Mouse (Mus musculus) erythroid progenitor cell, adult 5-6 weeks (primary cell): ENCODE results near the gene Ror2. TPM values are rescaled to one million over a fixed set of nuclear protein-coding genes. Genes with fewer than 3 reads are reported as not detected.

Experiments
- ATAC-seq: replicated peaks from 2 replicates; pipeline ENCODE4 v1.8.0; 2016; ENCODE audit warnings: moderate number of reproducible peaks, mild to moderate bottlenecking, moderate TSS enrichment, inconsistent platforms; ENCODE audit not compliant: poor library complexity, low FRiP score, severe bottlenecking
- total RNA-seq, 2 experiments: library from RNA; stranded (forward) in 1 of 2; stranded (reverse) in 1 of 2; fragments of 150-400 nt in 1 of 2; fragments of 186-747, 209-891 nt in 1 of 2; gene quantifications; 2 replicates each; pipeline versions ENCODE4 v1.2.3 to v1.2.4; 2015 to 2017; ENCODE audit warnings: low replicate concordance in 2 of 2

Gene Ror2
- total RNA-seq, 2 experiments from 2014 or later: not detected

DNA sequence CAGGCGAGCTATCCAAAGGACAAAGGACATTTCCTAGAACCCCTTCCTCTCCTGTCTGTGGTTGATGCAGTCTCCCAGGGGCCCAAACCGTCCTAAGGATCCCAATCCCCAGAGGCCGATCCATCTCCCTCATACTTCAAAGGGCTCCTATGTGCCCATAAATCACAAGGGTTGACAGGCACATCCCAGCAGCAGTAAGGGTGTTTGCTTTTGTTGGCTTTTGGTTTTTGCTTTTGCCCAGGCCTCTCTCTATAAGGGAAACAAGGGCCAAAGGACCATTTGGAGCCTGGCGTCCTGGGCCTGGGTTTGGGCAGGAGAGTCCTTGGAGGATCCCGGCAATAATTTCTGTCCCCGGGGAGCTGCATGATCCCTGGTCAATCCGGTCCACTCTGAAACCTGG, 9.5 kb downstream of the Ror2 start:
- ATAC-seq: no peak

GRCm38 (mm10) chr13:53275778-53276177, 10.1 kb downstream of the Ror2 start:
- no peak for ATAC-seq

DNA sequence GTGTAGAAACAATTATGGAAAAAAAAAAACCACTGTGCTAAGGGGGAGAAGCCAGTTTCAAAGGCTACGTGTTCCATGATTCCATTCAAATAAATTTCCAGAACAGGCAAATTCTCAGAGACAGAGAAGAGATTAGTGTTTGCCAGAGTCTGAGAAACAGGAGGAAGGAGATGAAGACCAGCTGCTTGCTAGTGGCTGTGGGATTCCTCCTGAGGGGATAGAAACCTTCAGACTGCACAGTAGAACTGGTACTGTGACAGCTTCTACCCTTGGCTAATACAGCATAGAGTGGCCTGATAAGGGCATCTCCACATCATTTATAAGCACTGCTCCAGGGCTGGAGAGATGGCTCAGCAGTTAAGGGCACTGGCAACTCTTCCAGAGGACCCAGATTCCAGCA, 11.2 kb downstream of the Ror2 start:
- ATAC-seq: no peak

- no peak for ATAC-seq
These were observed 14.3 kb downstream of the Ror2 start for GRCm38 (mm10) chr13:53271595-53271994.

GRCm38 (mm10) chr13:53270549-53270948, 15.4 kb downstream of the Ror2 start:
- ATAC-seq: no peak

- ATAC-seq: no peak
These were observed 17.4 kb downstream of the Ror2 start for GRCm38 (mm10) chr13:53268541-53268940.

DNA sequence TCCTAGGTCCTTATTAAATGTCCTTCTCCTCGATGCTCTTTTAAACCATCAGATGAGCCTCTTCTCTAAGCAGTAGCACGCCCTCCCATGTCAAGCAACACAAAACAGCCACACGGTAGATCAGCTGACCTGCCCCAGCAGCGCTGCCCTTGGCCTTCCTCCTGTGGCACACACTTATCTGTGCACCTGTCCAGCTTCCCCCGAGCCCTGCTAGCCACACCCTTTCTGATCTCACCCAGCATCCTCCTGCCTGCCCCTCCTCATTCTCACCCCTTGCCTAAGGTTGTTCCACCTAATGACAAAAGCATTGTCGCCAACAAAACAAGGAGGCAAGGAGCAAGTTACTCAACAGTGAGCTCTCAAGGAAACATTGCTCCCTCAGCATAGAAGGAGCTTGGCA, 18.1 kb downstream of the Ror2 start:
- ATAC-seq: no peak

GRCm38 (mm10) chr13:53267155-53267554, 18.8 kb downstream of the Ror2 start:
- no peak for ATAC-seq

GRCm38 (mm10) chr13:53266543-53266951, 19.4 kb downstream of the Ror2 start:
- ATAC-seq: no peak

GRCm38 (mm10) chr13:53264896-53265295, 21.0 kb downstream of the Ror2 start:
- ATAC-seq: no peak

- ATAC-seq: no peak
These were observed 23.2 kb downstream of the Ror2 start for GRCm38 (mm10) chr13:53262509-53263250.

GRCm38 (mm10) chr13:53261106-53261771, 24.7 kb downstream of the Ror2 start:
- no peak for ATAC-seq

- ATAC-seq: no peak
These were observed 27.0 kb downstream of the Ror2 start for GRCm38 (mm10) chr13:53258943-53259342.

DNA sequence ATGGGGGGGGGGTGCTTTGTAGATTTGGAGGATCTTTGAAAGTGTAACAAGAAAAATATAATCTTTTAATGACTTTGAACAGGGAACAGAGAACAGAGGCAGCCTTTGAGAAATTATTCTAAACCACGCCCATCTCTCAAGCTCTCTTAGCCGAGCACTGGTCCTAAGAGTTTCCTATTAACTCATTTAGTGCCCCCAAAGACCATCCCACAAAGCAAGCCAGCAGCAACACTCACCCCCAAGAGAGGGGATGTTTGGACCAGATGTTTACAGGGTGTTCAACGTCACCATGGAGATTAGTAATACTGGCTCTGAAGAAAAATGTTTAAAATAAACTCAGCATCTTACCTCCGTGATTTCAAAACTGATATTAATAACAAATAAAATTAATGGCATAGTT, 27.4 kb downstream of the Ror2 start:
- ATAC-seq: no peak

- no peak for ATAC-seq
These were observed 32.7 kb downstream of the Ror2 start for GRCm38 (mm10) chr13:53253255-53253654.

DNA sequence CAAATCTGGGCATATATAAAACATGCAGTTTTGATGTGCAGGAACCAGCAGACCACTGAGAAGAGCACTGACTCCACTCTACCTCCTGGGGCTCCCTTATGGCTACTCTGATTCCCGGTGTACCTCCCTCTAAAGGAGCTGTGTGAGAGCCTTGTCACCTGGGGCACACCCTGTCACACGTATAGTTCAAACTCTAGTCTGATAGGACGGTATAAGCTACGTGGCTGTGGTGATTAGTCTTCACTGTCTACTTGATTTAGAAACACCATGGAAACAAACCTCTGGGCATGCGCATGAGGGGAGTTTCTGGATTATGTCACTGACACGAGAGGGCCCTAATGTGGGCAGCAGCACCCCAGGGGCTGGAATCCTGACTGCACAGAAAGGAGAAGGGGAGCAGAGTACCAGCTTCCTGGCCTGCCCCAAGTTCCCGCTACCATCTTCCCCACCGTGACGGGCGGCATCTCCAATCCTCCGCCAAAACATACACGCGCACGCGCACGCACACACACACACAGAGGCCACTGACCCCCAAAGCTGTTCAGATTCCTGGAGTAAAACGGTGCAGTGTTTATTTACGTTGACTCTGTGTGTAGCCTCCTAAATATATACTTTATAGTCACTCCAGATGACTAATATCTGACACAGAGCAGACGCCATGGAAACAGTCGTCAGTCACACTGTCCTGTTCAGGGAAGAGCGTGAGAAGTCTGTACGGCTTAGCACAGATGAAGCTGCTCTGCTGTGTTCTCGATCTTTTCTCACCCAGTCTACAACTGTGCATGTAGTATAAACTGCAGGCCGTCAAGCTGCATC, 37.1 kb downstream of the Ror2 start:
- ATAC-seq: no peak

DNA sequence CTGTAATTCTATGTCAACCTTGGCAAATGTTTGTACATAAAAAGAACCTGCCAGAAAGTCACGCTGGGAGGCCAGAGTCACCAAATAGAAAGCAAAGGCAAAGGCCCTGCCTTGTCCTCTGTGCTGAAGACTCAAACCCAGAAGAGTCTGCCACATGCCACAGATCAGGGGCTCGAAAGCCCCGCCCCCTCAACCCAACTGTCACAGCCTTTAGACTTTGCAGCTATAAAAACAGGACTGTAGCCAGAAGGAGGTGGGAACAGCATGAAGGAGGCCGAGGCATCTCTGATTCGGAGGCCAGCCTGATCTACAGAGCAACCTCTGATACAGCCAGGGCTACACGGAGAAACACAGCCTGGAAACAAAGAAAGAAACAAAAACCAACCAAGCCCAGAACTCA, 37.8 kb downstream of the Ror2 start:
- ATAC-seq: no peak

GRCm38 (mm10) chr13:53247175-53247574, 38.7 kb downstream of the Ror2 start:
- no peak for ATAC-seq

- ATAC-seq: no peak
These were observed 41.8 kb downstream of the Ror2 start for GRCm38 (mm10) chr13:53244151-53244550.

- ATAC-seq: no peak
These were observed 48.5 kb downstream of the Ror2 start for GRCm38 (mm10) chr13:53237455-53237854.
